Mouse (Mus musculus): ENCODE data around the gene Stoml1.
A peak's percentile ranks its signal among the peaks of the same experiment; 100 is the strongest.
"Not testable (repeated sequence)": the region's sequence is repeated elsewhere in the genome, so short reads cannot be mapped to it uniquely, and the experiment has no call there.

Gene Stoml1

GRCm38 (mm10) chr9:58242696-58243095 lies 10.3 kb upstream of the Stoml1 start:
- DNase-seq: no peak

GRCm38 (mm10) chr9:58243696-58244095 lies 9.3 kb upstream of the Stoml1 start:
- no peak for DNase-seq

- no peak for DNase-seq
These were observed 6.8 kb upstream of the Stoml1 start for GRCm38 (mm10) chr9:58246083-58246591.

GRCm38 (mm10) chr9:58247064-58247759 lies 5.8 kb upstream of the Stoml1 start:
- DNase-seq: peak; percentile 71

GRCm38 (mm10) chr9:58248746-58249413 lies 4.1 kb upstream of the Stoml1 start:
- no peak for DNase-seq

GRCm38 (mm10) chr9:58249592-58250192 lies 3.3 kb upstream of the Stoml1 start, which contains the start of gene Pml:
TSS of gene Pml (minus strand) at chr9:58249786.
- peak; percentile 56 for DNase-seq

GRCm38 (mm10) chr9:58250322-58250721 lies 2.6 kb upstream of the Stoml1 start:
- DNase-seq: no peak

GRCm38 (mm10) chr9:58250730-58251129 lies 2.2 kb upstream of the Stoml1 start:
- DNase-seq: not testable (repeated sequence)

- not testable (repeated sequence) for DNase-seq
These were observed 800 bp downstream of the Stoml1 start for GRCm38 (mm10) chr9:58253805-58254122.

- DNase-seq: no peak
These were observed 2.1 kb downstream of the Stoml1 start for GRCm38 (mm10) chr9:58255105-58255504.

GRCm38 (mm10) chr9:58255704-58256685 lies 3.0 kb downstream of the Stoml1 start:
- no peak for DNase-seq

- no peak for DNase-seq
These were observed 9.5 kb downstream of the Stoml1 start for GRCm38 (mm10) chr9:58262507-58262906.

GRCm38 (mm10) chr9:58265368-58265767 lies 12.4 kb downstream of the Stoml1 start:
- no peak for DNase-seq

- DNase-seq: no peak
These were observed 13.6 kb downstream of the Stoml1 start for GRCm38 (mm10) chr9:58266571-58267011.

- DNase-seq: no peak
These were observed 14.1 kb downstream of the Stoml1 start for GRCm38 (mm10) chr9:58267046-58267445.

- peak; percentile 41 for DNase-seq
These were observed 15.7 kb downstream of the Stoml1 start for GRCm38 (mm10) chr9:58268384-58269313.

GRCm38 (mm10) chr9:58270081-58270480 lies 17.1 kb downstream of the Stoml1 start:
- DNase-seq: no peak

- no peak for DNase-seq
These were observed 18.1 kb downstream of the Stoml1 start for GRCm38 (mm10) chr9:58271109-58271508.

- DNase-seq: not testable (repeated sequence)
These were observed 18.6 kb downstream of the Stoml1 start for GRCm38 (mm10) chr9:58271551-58271950.

GRCm38 (mm10) chr9:58272068-58272541 lies 19.1 kb downstream of the Stoml1 start:
- DNase-seq: no peak

GRCm38 (mm10) chr9:58272855-58273254 lies 19.9 kb downstream of the Stoml1 start:
- DNase-seq: no peak

All from cerebellum, adult 8-10 months (tissue).